Mouse (Mus musculus): ENCODE results near the gene Spata31d1b.
A peak's percentile ranks its signal among the peaks of the same experiment; 100 is the strongest.
"Not testable (repeated sequence)": the region's sequence is repeated elsewhere in the genome, so short reads cannot be mapped to it uniquely, and the experiment has no call there.

Spata31d1b gene

GRCm38 (mm10) chr13:59699131-59699530 lies 13.0 kb upstream of the Spata31d1b start:
- no peak for DNase-seq

DNA sequence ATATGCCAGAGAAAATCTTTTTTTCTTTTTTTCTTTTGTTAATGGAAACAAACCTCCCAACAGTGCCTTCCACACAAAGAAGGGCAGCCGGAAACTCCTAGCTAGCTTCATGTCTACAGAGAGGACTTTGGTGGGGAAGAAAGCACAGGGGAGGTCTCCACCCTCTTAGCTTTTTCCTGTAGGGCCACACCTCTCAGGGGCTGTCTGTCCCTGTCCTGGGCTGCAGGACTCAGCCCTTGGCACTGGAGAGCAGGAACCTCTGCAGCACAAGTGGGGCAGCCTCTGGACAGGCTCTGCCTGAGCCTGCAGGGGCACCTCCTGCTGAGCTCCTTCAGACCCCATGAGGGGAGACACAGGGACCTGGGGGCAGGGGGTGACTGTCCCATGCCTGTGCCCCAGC lies 11.9 kb upstream of the Spata31d1b start:
- DNase-seq, result not testable (repeated sequence)

GRCm38 (mm10) chr13:59703514-59703913 lies 8.6 kb upstream of the Spata31d1b start:
- DNase-seq, result no peak

- peak; percentile 40 for DNase-seq
These were observed 7.5 kb upstream of the Spata31d1b start for GRCm38 (mm10) chr13:59704562-59704961.

DNA sequence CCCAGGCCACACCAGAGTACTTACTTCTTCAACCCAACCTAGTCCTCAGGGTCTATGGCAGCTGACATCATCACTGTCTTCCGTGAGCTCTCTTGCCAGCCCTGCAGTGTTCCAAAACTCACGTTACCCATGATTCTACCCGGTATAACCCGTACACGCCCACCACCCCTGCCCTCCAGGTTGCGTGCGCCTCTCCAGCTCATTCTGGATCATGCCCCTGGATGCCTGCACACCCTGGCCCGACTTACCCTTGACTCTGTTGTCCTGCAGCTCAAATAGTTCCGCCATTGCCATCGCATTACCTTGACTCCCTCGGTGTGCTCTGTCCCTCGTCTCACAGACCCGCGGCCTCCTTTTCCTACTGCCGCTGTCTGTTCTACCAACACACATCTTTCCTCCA lies 1.9 kb upstream of the Spata31d1b start, which contains the start of gene Spata31d1a:
Gene Spata31d1a (minus strand): TSS at position 101 of the 400 bp plus-strand sequence.
- DNase-seq, result no peak

- no peak for DNase-seq
These were observed 1.6 kb downstream of the Spata31d1b start for GRCm38 (mm10) chr13:59713710-59714109.

GRCm38 (mm10) chr13:59718857-59719440 lies 6.9 kb downstream of the Spata31d1b start:
- DNase-seq, result peak; percentile 13

GRCm38 (mm10) chr13:59719475-59719874 lies 7.4 kb downstream of the Spata31d1b start:
- no peak for DNase-seq

- not testable (repeated sequence) for DNase-seq
These were observed 10.0 kb downstream of the Spata31d1b start for GRCm38 (mm10) chr13:59722089-59722488.

DNA sequence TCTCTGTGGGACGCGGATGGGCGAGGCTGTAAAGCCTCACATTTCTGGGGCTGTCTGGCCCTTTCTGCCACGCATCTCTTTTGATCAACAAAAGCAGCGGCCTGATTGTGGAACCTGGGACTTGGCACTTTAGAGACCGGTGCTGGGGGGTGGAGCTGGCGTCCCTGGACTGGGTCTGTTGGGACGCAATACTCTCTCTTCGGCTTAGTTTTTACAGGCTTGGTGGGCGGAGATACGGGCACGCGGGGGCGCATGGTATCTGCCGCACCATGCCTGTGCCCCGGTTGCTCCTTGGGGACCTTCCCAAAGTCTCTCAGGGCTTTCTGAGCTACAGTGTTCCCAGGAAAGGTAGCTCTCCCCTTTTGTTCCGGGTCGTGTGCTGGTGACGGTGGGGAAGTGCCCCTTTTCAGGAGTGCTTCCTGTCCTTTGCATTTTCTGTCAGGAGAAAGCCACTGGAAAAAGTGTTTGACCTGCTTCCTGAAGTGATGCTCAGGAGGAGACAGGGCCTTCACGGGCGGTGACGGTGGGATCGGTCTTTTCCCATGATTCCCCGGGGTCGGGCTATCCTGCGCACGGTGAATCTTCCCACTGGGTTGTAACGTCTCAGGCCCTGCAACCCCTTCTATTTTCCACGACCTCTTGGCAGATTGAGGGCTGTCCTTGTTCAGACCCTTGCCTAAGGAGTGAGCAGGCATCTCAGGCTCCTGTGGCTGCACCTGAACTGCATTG lies 14.2 kb downstream of the Spata31d1b start:
- DNase-seq, result no peak

- peak; percentile 56 for DNase-seq
These were observed 16.5 kb downstream of the Spata31d1b start for GRCm38 (mm10) chr13:59728378-59729093.

DNA sequence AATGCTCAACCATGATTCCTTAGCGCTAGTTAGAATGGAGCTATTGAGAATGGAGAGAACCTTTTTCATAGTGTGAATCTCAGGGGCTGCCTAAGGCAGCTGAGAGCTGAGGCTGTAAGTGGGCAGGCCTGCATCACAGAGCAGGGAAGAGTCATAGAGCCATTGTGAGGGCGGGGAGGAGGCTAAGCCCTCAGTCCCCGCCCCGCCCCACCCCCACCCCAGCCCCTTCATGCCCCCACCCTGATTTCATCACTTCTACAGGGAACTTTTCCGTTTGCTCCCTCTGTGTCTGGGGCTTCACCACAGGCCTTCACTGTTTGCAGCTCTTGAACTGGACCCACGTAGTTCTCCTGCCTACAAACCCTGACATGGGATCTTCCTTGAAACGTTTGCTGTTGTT lies 19.6 kb downstream of the Spata31d1b start, which contains the start of gene Spata31d1d:
Gene Spata31d1d (minus strand): TSS at position 101 of the 400 bp plus-strand sequence.
- DNase-seq, result no peak

GRCm38 (mm10) chr13:59733936-59734335 lies 21.9 kb downstream of the Spata31d1b start:
- no peak for DNase-seq

DNA sequence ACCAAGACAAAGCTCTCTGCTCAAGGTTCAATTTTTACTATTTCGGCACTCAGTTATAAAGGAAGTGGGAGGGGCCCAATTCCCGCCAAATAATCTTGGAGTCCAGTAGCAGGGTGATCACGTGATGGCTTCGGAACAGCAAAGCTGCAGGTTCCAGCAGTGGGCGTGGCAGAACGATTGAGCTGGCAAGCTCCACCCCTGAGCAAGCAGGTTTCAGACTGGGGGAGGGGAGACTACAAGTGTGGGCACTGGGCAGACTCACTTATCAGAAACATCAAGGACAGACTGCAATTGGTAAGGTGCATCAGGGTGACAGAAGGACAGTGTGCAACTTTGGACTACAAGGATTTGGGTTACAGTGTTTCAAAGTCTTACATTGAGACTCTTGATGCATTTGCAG lies 22.3 kb downstream of the Spata31d1b start:
- not testable (repeated sequence) for DNase-seq

DNA sequence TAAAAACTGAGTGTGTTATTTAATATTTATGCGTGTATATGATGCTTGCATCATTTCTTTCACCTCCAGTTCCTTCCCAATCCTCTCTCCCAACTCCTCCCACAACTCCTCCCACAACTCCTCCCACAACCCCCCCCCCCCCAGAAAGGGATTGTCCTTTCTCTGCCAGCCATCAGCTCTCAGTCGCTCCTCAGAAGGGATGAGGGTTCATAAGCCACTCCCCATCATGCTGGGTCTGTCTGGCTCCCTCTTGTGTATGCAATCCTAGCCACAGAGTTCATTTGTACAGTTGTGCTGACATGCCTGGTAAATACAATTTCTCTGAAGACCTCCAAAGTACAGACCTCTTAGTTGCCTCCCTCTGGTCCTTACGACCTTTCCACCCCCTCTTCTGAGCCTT lies 23.1 kb downstream of the Spata31d1b start:
- no peak for DNase-seq

- DNase-seq, result no peak
These were observed 26.4 kb downstream of the Spata31d1b start for GRCm38 (mm10) chr13:59738455-59738854.

DNA sequence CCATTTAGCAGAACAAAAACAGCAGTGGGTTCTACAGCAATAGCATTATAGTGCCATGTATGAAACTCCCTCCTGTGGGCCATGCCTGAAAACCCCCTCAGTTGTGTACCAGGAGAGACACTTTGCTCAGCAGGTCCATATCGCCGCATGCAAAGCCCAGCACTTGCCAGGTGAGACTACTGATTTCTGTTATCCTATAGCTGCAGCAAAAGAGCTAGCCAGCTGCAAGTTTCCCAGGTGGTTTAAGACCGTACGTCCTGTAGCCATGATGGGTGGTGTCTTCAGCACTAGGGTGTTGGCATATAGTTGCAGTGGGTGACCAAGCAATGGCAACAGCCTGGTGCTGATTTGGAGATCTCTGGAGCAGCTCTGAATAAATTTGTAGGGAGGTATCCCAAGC lies 27.3 kb downstream of the Spata31d1b start:
- no peak for DNase-seq

- no peak for DNase-seq
These were observed 29.0 kb downstream of the Spata31d1b start for GRCm38 (mm10) chr13:59741096-59741495.

- no peak for DNase-seq
These were observed 29.6 kb downstream of the Spata31d1b start for GRCm38 (mm10) chr13:59741697-59742096.

DNA sequence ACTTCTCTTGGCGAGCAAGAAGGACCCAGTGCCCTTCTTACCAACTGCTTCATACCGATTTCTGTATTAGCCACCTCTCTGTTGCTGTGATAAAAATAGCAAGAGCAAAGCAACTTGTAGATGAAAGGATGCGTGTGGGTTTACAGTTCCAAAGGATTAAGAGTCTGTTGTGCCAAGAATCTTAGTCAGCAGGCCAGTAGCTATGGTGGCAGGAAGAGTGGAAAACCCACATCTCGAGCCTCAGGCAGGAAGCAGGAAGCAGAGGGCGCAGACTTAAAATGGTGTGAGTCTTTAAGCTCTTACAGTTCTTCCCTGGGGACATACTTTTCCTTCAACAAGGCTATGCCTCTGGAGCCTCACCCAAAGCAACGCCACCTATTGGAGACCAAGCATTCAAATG lies 33.4 kb downstream of the Spata31d1b start:
- no peak for DNase-seq

- no peak for DNase-seq
These were observed 34.1 kb downstream of the Spata31d1b start for GRCm38 (mm10) chr13:59746164-59746563.

GRCm38 (mm10) chr13:59746711-59747110 lies 34.6 kb downstream of the Spata31d1b start, which contains the start of gene 1700014D04Rik:
Gene 1700014D04Rik (minus strand): TSS chr13:59746752.
- DNase-seq, result peak; percentile 35

GRCm38 (mm10) chr13:59750310-59750709 lies 38.2 kb downstream of the Spata31d1b start:
- no peak for DNase-seq

DNA sequence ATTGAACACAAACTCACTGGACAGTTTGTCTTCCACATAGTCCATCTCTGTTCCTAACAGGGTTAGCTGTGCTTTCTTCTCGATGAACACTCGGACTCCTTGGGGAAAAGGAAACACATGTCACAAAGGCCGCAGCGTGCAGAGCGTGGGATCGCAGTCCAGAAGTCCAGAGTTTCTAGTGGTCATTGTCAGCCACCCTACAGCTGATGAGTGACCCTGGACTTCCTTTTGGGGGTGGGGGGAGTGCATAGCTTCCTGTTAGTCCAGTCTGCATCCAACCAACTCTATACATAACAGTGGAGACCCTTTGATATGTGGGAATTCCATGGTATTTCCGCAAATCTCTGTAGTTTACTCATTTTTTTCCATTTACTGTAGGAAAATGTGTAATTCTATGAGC lies 44.8 kb downstream of the Spata31d1b start:
- DNase-seq, result no peak

Measured in kidney, adult 11 months (tissue).